Mouse (Mus musculus): ENCODE data around the gene Kcnj10.

Gene Kcnj10

GRCm38 (mm10) chr1:172332925-172333324 is 8.1 kb upstream of the Kcnj10 start:
- DNase-seq (ENCODE audit: low spot score) = no peak

- no peak for DNase-seq (ENCODE audit: low spot score)
Measured at GRCm38 (mm10) chr1:172333512-172333911, 7.5 kb upstream of the Kcnj10 start.

- DNase-seq (ENCODE audit: low spot score) = no peak
Measured at GRCm38 (mm10) chr1:172335804-172336203, 5.2 kb upstream of the Kcnj10 start.

- DNase-seq (ENCODE audit: low spot score) = no peak
Measured at GRCm38 (mm10) chr1:172337411-172338185, 3.4 kb upstream of the Kcnj10 start.

- DNase-seq (ENCODE audit: low spot score) = no peak
Measured at GRCm38 (mm10) chr1:172341386-172341785, 376 bp downstream of the Kcnj10 start.

GRCm38 (mm10) chr1:172342729-172343128 is 1.7 kb downstream of the Kcnj10 start:
- DNase-seq (ENCODE audit: low spot score) = no peak

- DNase-seq (ENCODE audit: low spot score) = no peak
Measured at GRCm38 (mm10) chr1:172343914-172344313, 2.9 kb downstream of the Kcnj10 start.

GRCm38 (mm10) chr1:172344820-172345219 is 3.8 kb downstream of the Kcnj10 start:
- DNase-seq (ENCODE audit: low spot score) = no peak

GRCm38 (mm10) chr1:172346707-172347106 is 5.7 kb downstream of the Kcnj10 start:
- DNase-seq (ENCODE audit: low spot score) = no peak

GRCm38 (mm10) chr1:172347382-172347781 is 6.4 kb downstream of the Kcnj10 start:
- no peak for DNase-seq (ENCODE audit: low spot score)

- no peak for DNase-seq (ENCODE audit: low spot score)
Measured at GRCm38 (mm10) chr1:172349504-172349903, 8.5 kb downstream of the Kcnj10 start.

GRCm38 (mm10) chr1:172349916-172350812 is 9.2 kb downstream of the Kcnj10 start:
- DNase-seq (ENCODE audit: low spot score) = no peak

- DNase-seq (ENCODE audit: low spot score) = no peak
Measured at GRCm38 (mm10) chr1:172352001-172352400, 11.0 kb downstream of the Kcnj10 start.

GRCm38 (mm10) chr1:172352453-172352852 is 11.4 kb downstream of the Kcnj10 start:
- no peak for DNase-seq (ENCODE audit: low spot score)

GRCm38 (mm10) chr1:172355336-172355735 is 14.3 kb downstream of the Kcnj10 start:
- DNase-seq (ENCODE audit: low spot score) = no peak

- peak; percentile 53 for DNase-seq (ENCODE audit: low spot score)
Measured at GRCm38 (mm10) chr1:172357550-172357949, 16.5 kb downstream of the Kcnj10 start.

GRCm38 (mm10) chr1:172358341-172358740 is 17.3 kb downstream of the Kcnj10 start:
- DNase-seq (ENCODE audit: low spot score) = no peak

- peak; percentile 31 for DNase-seq (ENCODE audit: low spot score)
Measured at GRCm38 (mm10) chr1:172364684-172365083, 23.7 kb downstream of the Kcnj10 start.

- DNase-seq (ENCODE audit: low spot score) = peak; percentile 83
Measured at GRCm38 (mm10) chr1:172368768-172369418, 27.9 kb downstream of the Kcnj10 start.

- peak; percentile 99 for DNase-seq (ENCODE audit: low spot score)
Measured at GRCm38 (mm10) chr1:172376198-172376667, 35.2 kb downstream of the Kcnj10 start, which contains the start of gene Pigm. TSS of gene Pigm (plus strand) at chr1:172376546.

- peak; percentile 59 for DNase-seq (ENCODE audit: low spot score)
Measured at GRCm38 (mm10) chr1:172376758-172377458, 35.9 kb downstream of the Kcnj10 start.

GRCm38 (mm10) chr1:172380066-172380465 is 39.1 kb downstream of the Kcnj10 start:
- DNase-seq (ENCODE audit: low spot score) = no peak

Measured in T-cell, adult 2 months (primary cell).